Mouse (Mus musculus) erythroblast, embryonic 14.5 days (primary cell): ENCODE measurements around the gene Tsc22d1. TPM values are rescaled to one million over a fixed set of nuclear protein-coding genes. Genes with fewer than 3 reads are reported as not detected.
A peak's percentile ranks its signal among the peaks of the same experiment; 100 is the strongest.

Source experiments
- H3K27me3 ChIP-seq: 2 replicates; pipeline ENCODE4 v1.6.1; 2012; ENCODE audit warnings: inconsistent platforms; ENCODE audit not compliant: control insufficient read depth
- H3K36me3 ChIP-seq: 2 replicates; pipeline ENCODE4 v1.6.1; 2012; ENCODE audit warnings: mild to moderate bottlenecking, inconsistent platforms; ENCODE audit not compliant: control insufficient read depth
- H3K4me1 ChIP-seq: 2 replicates; pipeline ENCODE4 v1.6.1; 2012; ENCODE audit warnings: inconsistent platforms; ENCODE audit not compliant: control insufficient read depth
- H3K4me3 ChIP-seq: replicated peaks from 2 replicates; pipeline ENCODE3; 2012; ENCODE audit warnings: moderate library complexity, mild to moderate bottlenecking, inconsistent platforms
- H3K9me3 ChIP-seq: 2 replicates; pipeline ENCODE4 v1.6.1; 2012; ENCODE audit warnings: low read length, inconsistent platforms, mixed read lengths; ENCODE audit not compliant: control insufficient read depth
- GATA1 ChIP-seq: IDR thresholded peaks from 2 replicates; pipeline ENCODE4 v1.6.1; 2012; ENCODE audit warnings: low read length, inconsistent platforms, mixed read lengths
- TAL1 ChIP-seq: IDR thresholded peaks from 3 replicates; pipeline ENCODE4 v1.6.1; 2012; ENCODE audit warnings: low read length, inconsistent platforms, mixed read lengths
- polyA plus RNA-seq: library from polyadenylated mRNA; stranded (reverse); fragments of >175 nt; gene quantifications from 2 replicates; pipeline ENCODE4 v1.2.3, GENCODE M21; 2012

Gene Tsc22d1
- polyA plus RNA-seq, 1 experiment = 20.4 TPM

DNA sequence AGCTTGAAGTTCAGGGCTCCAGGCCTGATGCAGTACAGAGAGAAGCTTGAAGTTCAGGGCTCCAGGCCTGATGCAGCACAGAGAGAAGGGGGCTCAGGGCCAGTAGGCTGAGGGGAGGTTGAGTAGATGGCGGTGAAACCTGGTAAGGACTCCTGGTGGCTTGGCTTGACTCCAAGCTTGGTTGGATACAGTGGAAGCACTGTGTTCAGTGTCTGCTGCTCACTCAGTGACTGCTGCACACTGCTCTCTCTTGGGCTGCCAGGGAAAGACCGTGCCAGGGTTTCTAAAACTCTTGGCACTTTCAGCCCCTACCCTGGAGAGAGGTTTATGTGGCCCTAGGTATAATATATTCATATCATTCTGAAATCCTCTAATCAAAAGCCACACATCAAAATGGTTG, 74.4 kb downstream of the Tsc22d1 start:
- Histone ChIP-seq H3K9me3 (no peaks in the 10 kb centered on the region), H3K4me1 (no peaks in the 10 kb centered on the region; the same call in none of the 2 replicates), H3K36me3 (no peaks in the 10 kb centered on the region), H3K4me3 (no peak overlapping the region), H3K27me3 (no peaks in the 10 kb centered on the region)
- TF ChIP-seq GATA1 (no peak), TAL1 (no peak)

GRCm38 (mm10) chr14:76495022-76495421, 80.3 kb downstream of the Tsc22d1 start:
- no peak overlapping the region for H3K4me3 ChIP-seq
- no peaks in the 10 kb centered on the region for H3K27me3 ChIP-seq
- no peaks in the 10 kb centered on the region for H3K36me3 ChIP-seq
- H3K4me1 ChIP-seq = no peaks in the 10 kb centered on the region; the same call in none of the 2 replicates
- no peaks in the 10 kb centered on the region for H3K9me3 ChIP-seq
- TF ChIP-seq GATA1 (no peak), TAL1 (no peak)

DNA sequence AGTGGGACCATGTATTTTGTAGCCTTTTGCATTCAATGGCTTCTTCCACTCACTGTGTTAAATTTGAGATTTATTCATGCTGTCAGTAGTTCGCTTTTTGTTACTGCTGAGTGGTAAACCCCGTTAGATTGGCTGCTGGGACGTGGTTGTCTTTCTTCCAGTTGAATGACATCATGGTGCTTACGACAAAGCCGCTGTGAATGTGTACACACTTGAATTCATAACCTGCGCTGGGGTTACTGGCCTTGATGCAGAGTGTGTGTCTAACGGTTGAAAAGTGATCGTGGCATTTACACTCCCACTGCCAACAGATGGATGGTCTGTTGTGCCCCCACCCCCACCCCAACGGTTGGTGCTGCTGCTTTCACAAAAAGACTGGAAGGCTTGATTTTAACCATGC, 82.4 kb downstream of the Tsc22d1 start:
- TF ChIP-seq TAL1 (no peak), GATA1 (no peak)
- Histone ChIP-seq H3K4me3 (no peak overlapping the region), H3K4me1 (no peaks in the 10 kb centered on the region; the same call in 1 of the 2 replicates), H3K36me3 (no peaks in the 10 kb centered on the region), H3K27me3 (no peaks in the 10 kb centered on the region), H3K9me3 (no peaks in the 10 kb centered on the region)

DNA sequence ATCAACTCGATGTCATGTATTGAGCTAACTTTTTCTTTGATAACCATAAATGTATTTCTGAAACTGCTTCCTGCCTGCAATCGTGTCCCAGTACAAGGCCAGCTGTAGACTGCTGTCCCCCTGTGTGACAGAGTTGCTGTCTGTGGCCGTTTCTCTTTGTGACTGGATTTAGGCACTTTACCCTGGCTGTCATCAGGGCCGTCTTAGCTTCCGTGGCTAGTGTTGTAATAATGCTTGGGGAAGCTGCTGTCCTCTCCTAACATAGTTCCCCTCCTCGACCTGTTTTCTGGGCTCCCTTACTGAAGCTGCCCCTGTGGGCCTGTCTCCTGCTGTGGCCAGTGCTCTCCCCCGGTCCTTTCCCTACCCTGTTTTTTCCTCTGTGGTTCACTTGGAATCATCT, 83.4 kb downstream of the Tsc22d1 start:
- no peak for TF ChIP-seq GATA1
- TF ChIP-seq TAL1 = no peak
- H3K36me3 ChIP-seq = no peaks in the 10 kb centered on the region

GRCm38 (mm10) chr14:76499492-76499891, 84.7 kb downstream of the Tsc22d1 start:
- TF ChIP-seq TAL1 (no peak), GATA1 (no peak)
- Histone ChIP-seq H3K4me3 (no peak overlapping the region), H3K36me3 (no peaks in the 10 kb centered on the region), H3K27me3 (no peaks in the 10 kb centered on the region), H3K4me1 (peaks cover 9% of the 10 kb centered on the region), H3K9me3 (no peaks in the 10 kb centered on the region)

More for the DNA sequence above, 83.4 kb downstream of the Tsc22d1 start:
- Histone ChIP-seq H3K27me3 (no peaks in the 10 kb centered on the region), H3K4me3 (no peak overlapping the region), H3K4me1 (peaks cover under 1% of the 10 kb centered on the region; the same call in 1 of the 2 replicates), H3K9me3 (no peaks in the 10 kb centered on the region)

DNA sequence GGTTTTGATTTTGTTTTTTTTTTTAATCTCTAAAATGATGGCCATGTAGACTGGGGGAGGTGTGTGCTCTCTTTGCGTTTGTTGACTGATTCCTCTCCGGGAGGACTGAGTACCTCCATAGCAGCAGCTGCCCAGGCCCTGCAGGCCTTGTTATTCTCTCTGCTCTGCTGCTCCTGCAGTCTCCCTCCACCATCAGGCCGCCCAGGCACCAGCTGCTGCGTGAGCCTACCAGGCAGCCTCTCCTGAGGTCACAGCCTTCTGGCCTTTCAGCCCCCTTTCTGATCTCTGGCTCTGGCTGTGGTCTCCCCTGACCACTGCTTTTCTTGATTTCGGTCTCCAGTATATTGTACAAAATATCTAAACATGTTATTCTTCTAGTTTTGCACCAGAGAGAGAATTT, 85.3 kb downstream of the Tsc22d1 start:
- H3K9me3 ChIP-seq = no peaks in the 10 kb centered on the region
- no peaks in the 10 kb centered on the region for H3K36me3 ChIP-seq
- no peak for TF ChIP-seq GATA1
- TF ChIP-seq TAL1 = no peak
- no peaks in the 10 kb centered on the region for H3K27me3 ChIP-seq
- peaks cover 9% of the 10 kb centered on the region for H3K4me1 ChIP-seq
- H3K4me3 ChIP-seq = no peak overlapping the region

GRCm38 (mm10) chr14:76503231-76503851, 88.6 kb downstream of the Tsc22d1 start:
- TF ChIP-seq TAL1 (no peak), GATA1 (no peak)
- no peaks in the 10 kb centered on the region for H3K9me3 ChIP-seq
- H3K36me3 ChIP-seq = peaks cover 33% of the 10 kb centered on the region
- H3K4me1 ChIP-seq = peaks cover 35% of the 10 kb centered on the region
- no peaks in the 10 kb centered on the region for H3K27me3 ChIP-seq
- H3K4me3 ChIP-seq = peak overlapping the region; percentile 89

GRCm38 (mm10) chr14:76504121-76504737, 89.5 kb downstream of the Tsc22d1 start:
- TF ChIP-seq TAL1 = no peak
- TF ChIP-seq GATA1 = no peak
- peaks cover 36% of the 10 kb centered on the region for H3K4me1 ChIP-seq
- H3K36me3 ChIP-seq = peaks cover 39% of the 10 kb centered on the region

GRCm38 (mm10) chr14:76505101-76505438, 90.3 kb downstream of the Tsc22d1 start:
- TF ChIP-seq TAL1 (no peak), GATA1 (no peak)
- Histone ChIP-seq H3K9me3 (no peaks in the 10 kb centered on the region; the same call in 1 of the 2 replicates), H3K4me1 (peaks cover 36% of the 10 kb centered on the region), H3K27me3 (no peaks in the 10 kb centered on the region), H3K4me3 (peak overlapping the region; percentile 89), H3K36me3 (peaks cover 39% of the 10 kb centered on the region)

More at GRCm38 (mm10) chr14:76504121-76504737, 89.5 kb downstream of the Tsc22d1 start:
- Histone ChIP-seq H3K27me3 (no peaks in the 10 kb centered on the region), H3K9me3 (no peaks in the 10 kb centered on the region), H3K4me3 (peak overlapping the region; percentile 89)
